Mouse (Mus musculus) monocyte, adult 5-6 weeks (primary cell): ENCODE data around the gene Slc35d1. TPM values are rescaled to one million over a fixed set of nuclear protein-coding genes. Genes with fewer than 3 reads are reported as not detected.

Source experiments
- ATAC-seq: fragments of 153-309, 156-312 bp; replicated peaks from 2 replicates; pipeline ENCODE4 v1.8.0; 2017; ENCODE audit warnings: mild to moderate bottlenecking; ENCODE audit not compliant: low TSS enrichment, insufficient number of reproducible peaks, severe bottlenecking, poor library complexity, low FRiP score
- total RNA-seq: library from RNA; stranded (forward); fragments of 200-1000, 200-491, 200-594 nt; gene quantifications from 3 replicates; pipeline ENCODE4 v1.2.3, GENCODE M21; 2017

The Slc35d1 gene
- total RNA-seq, result 5.5 to 10.6 TPM (median 8.6 TPM) in 3 replicates

- no peak for ATAC-seq
Observed at GRCm38 (mm10) chr4:103214925-103215820, at the start of gene Slc35d1. Gene Slc35d1, minus strand, starts transcription at chr4:103215164.

GRCm38 (mm10) chr4:103263812-103264396 lies 48.9 kb upstream of the Slc35d1 start:
- ATAC-seq, result no peak

- ATAC-seq, result no peak
Observed at GRCm38 (mm10) chr4:103263378-103263777, 48.4 kb upstream of the Slc35d1 start.

GRCm38 (mm10) chr4:103258817-103259216 lies 43.9 kb upstream of the Slc35d1 start:
- ATAC-seq, result no peak

- no peak for ATAC-seq
Observed at GRCm38 (mm10) chr4:103253846-103254245, 38.9 kb upstream of the Slc35d1 start.

GRCm38 (mm10) chr4:103249436-103250085 lies 34.6 kb upstream of the Slc35d1 start:
- ATAC-seq, result no peak

- ATAC-seq, result no peak
Observed at GRCm38 (mm10) chr4:103247813-103248212, 32.8 kb upstream of the Slc35d1 start.

- no peak for ATAC-seq
Observed at GRCm38 (mm10) chr4:103247249-103247648, 32.3 kb upstream of the Slc35d1 start.

- no peak for ATAC-seq
Observed at GRCm38 (mm10) chr4:103232156-103232555, 17.2 kb upstream of the Slc35d1 start.

GRCm38 (mm10) chr4:103222854-103223253 lies 7.9 kb upstream of the Slc35d1 start:
- no peak for ATAC-seq

GRCm38 (mm10) chr4:103221789-103222188 lies 6.8 kb upstream of the Slc35d1 start:
- ATAC-seq, result no peak

- ATAC-seq, result no peak
Observed at GRCm38 (mm10) chr4:103219011-103219410, 4.0 kb upstream of the Slc35d1 start.

GRCm38 (mm10) chr4:103216046-103216445 lies 1.1 kb upstream of the Slc35d1 start:
- ATAC-seq, result no peak

GRCm38 (mm10) chr4:103214498-103214924 lies 453 bp downstream of the Slc35d1 start:
- ATAC-seq, result 0 out of 2 replicates have a peak, but pooled peaks have one; percentile 38

GRCm38 (mm10) chr4:103213859-103214497 lies 986 bp downstream of the Slc35d1 start:
- no peak for ATAC-seq

- no peak for ATAC-seq
Observed at GRCm38 (mm10) chr4:103208553-103208952, 6.4 kb downstream of the Slc35d1 start.

- ATAC-seq, result no peak
Observed at GRCm38 (mm10) chr4:103203646-103204045, 11.3 kb downstream of the Slc35d1 start.

- no peak for ATAC-seq
Observed at GRCm38 (mm10) chr4:103200046-103200445, 14.9 kb downstream of the Slc35d1 start.

GRCm38 (mm10) chr4:103199086-103199485 lies 15.9 kb downstream of the Slc35d1 start:
- no peak for ATAC-seq
